Mouse (Mus musculus) bone marrow, adult 2 months (tissue): Measurements from ENCODE around the gene Trim60.

ENCODE experiments used
- CTCF ChIP-seq: fragments of 200-500 bp; IDR thresholded peaks from 2 replicates; pipeline ENCODE4 v1.5.1; 2011; ENCODE audit warnings: low read length, control low read depth; ENCODE audit not compliant: control insufficient read depth, insufficient read depth
- POLR2A ChIP-seq: fragments of 200-500 bp; IDR thresholded peaks from 2 replicates; pipeline ENCODE4 v1.6.1; 2011; ENCODE audit warnings: low read depth, mild to moderate bottlenecking, control low read depth, low read length, borderline replicate concordance; ENCODE audit not compliant: control insufficient read depth

- no peak for TF ChIP-seq POLR2A
- no peak for TF ChIP-seq CTCF
These were observed 18.7 kb upstream of the Trim60 start, which contains the start of gene Apela for GRCm38 (mm10) chr8:65037117-65037533.
